Mouse (Mus musculus): Measurements from ENCODE around the gene Cdca7l. TPM values are rescaled to one million over a fixed set of nuclear protein-coding genes. Genes with fewer than 3 reads are reported as not detected.
A peak's percentile ranks its signal among the peaks of the same experiment; 100 is the strongest.
"Not testable (repeated sequence)": the region's sequence is repeated elsewhere in the genome, so short reads cannot be mapped to it uniquely, and the experiment has no call there.

The Cdca7l gene
- polyA plus RNA-seq, 1 experiment from 2014 or later: 2.4 TPM

DNA sequence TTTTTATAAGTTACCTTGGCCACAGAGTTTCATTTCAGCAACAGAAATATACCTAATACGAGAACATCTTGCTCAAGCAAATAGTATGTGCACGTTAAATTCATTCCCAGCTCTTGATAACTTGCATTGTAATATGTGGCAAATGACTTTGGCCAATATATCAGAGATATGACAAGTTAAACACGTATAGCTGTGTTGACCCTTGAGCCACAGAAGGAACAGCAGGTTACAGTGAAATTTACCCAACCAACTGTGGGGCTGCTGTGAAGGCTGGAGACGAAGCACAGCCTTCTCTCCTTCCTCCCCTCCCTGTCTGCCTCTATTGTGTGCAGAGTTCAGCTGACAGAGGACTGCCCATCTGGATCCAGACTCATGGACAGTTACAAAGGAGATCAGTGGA, 97.3 kb downstream of the Cdca7l start:
- not testable (repeated sequence) for H3K9ac ChIP-seq (replicated peaks; ENCODE audit: low read depth, low read length); H3K27ac ChIP-seq (ENCODE audit: low read depth, low read length); H3K27me3 ChIP-seq (ENCODE audit: control insufficient read depth, insufficient read depth, low read length); H3K36me3 ChIP-seq (ENCODE audit: control insufficient read depth, insufficient read depth, low read length); H3K4me3 ChIP-seq (ENCODE audit: low read depth, low read length); H3K9me3 ChIP-seq (ENCODE audit: control insufficient read depth, low read length); H3K4me2 ChIP-seq (ENCODE audit: low read depth, low read length); H3K4me1 ChIP-seq (ENCODE audit: control insufficient read depth, insufficient read depth, low read length); ATAC-seq (ENCODE audit: low read depth)
- WGBS: 29% methylated on average over 1 of the region's 4 CpGs

DNA sequence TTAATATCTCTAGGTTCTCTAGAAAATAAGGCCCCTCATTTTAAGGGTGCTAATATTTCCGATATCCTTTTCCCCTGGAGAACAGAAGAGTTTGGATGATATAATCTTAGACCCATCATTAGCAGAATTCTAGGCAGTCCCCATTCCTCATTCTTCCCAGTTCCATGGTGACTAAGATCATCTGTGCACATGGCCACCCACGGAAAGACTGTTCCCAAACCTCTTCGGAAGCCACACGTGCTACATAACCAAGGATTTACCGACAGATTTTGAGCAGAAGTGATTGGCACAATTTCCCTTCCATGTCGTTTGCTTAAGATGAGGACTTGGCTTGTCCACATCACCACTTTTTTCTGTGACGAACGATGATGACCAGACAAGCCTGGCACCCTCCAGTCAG, 99.6 kb downstream of the Cdca7l start:
- no peak for ATAC-seq (ENCODE audit: low read depth)
- WGBS: 89% methylated on average over 8 of the region's 8 CpGs

GRCm38 (mm10) chr12:117905232-117905840, 101.2 kb downstream of the Cdca7l start:
- H3K4me3 ChIP-seq (ENCODE audit: low read depth, low read length); H3K9ac ChIP-seq (replicated peaks; ENCODE audit: low read depth, low read length); H3K4me1 ChIP-seq (ENCODE audit: control insufficient read depth, insufficient read depth, low read length); ATAC-seq (ENCODE audit: low read depth); H3K4me2 ChIP-seq (ENCODE audit: low read depth, low read length); H3K9me3 ChIP-seq (ENCODE audit: control insufficient read depth, low read length); H3K27ac ChIP-seq (ENCODE audit: low read depth, low read length); H3K27me3 ChIP-seq (ENCODE audit: control insufficient read depth, insufficient read depth, low read length); H3K36me3 ChIP-seq (ENCODE audit: control insufficient read depth, insufficient read depth, low read length): not testable (repeated sequence)
- WGBS: 84% methylated on average over 4 of the region's 4 CpGs

More for the DNA sequence above, 99.6 kb downstream of the Cdca7l start:
- Histone ChIP-seq H3K4me2 (ENCODE audit: low read depth, low read length) (no peak overlapping the region), H3K9me3 (ENCODE audit: control insufficient read depth, low read length) (no peaks in the 10 kb centered on the region), H3K4me1 (ENCODE audit: control insufficient read depth, insufficient read depth, low read length) (no peaks in the 10 kb centered on the region), H3K9ac (replicated peaks; ENCODE audit: low read depth, low read length) (no peak overlapping the region), H3K27ac (ENCODE audit: low read depth, low read length) (no peak overlapping the region), H3K27me3 (ENCODE audit: control insufficient read depth, insufficient read depth, low read length) (no peaks in the 10 kb centered on the region), H3K4me3 (ENCODE audit: low read depth, low read length) (no peak overlapping the region), H3K36me3 (ENCODE audit: control insufficient read depth, insufficient read depth, low read length) (no peaks in the 10 kb centered on the region)

DNA sequence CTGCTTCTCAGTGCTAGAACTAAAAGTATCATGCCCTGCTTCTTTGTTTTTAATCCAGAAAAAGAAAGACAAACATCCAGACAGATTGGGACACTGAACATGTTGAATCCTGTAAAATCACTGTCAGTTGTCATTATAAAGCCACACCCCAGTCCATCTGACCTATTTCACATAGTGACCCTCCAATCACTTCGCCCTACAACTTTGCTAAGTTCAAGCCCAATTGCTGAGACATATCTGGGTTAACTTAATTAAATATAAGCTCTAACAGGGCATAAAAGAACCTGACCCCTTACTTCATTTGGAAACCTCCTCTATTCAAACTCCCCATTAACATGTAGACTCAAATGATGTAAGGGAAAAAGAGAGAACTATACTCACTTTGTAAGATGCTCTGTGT, 107.3 kb downstream of the Cdca7l start:
- no peaks in the 10 kb centered on the region for H3K27me3 ChIP-seq (ENCODE audit: control insufficient read depth, insufficient read depth, low read length)
- no peaks in the 10 kb centered on the region for H3K36me3 ChIP-seq (ENCODE audit: control insufficient read depth, insufficient read depth, low read length)
- H3K4me3 ChIP-seq (ENCODE audit: low read depth, low read length): no peak overlapping the region
- no peaks in the 10 kb centered on the region for H3K9me3 ChIP-seq (ENCODE audit: control insufficient read depth, low read length)
- H3K4me1 ChIP-seq (ENCODE audit: control insufficient read depth, insufficient read depth, low read length): peaks cover 7% of the 10 kb centered on the region; the same call in 1 of the 2 replicates
- WGBS: 83% methylated on average over 1 of the region's 1 CpGs
- H3K27ac ChIP-seq (ENCODE audit: low read depth, low read length): no peak overlapping the region
- no peak for ATAC-seq (ENCODE audit: low read depth)
- no peak overlapping the region for H3K9ac ChIP-seq (replicated peaks; ENCODE audit: low read depth, low read length)
- no peak overlapping the region for H3K4me2 ChIP-seq (ENCODE audit: low read depth, low read length)

- Histone ChIP-seq H3K27me3 (ENCODE audit: control insufficient read depth, insufficient read depth, low read length) (no peaks in the 10 kb centered on the region), H3K27ac (ENCODE audit: low read depth, low read length) (no peak overlapping the region), H3K9ac (replicated peaks; ENCODE audit: low read depth, low read length) (no peak overlapping the region), H3K36me3 (ENCODE audit: control insufficient read depth, insufficient read depth, low read length) (no peaks in the 10 kb centered on the region), H3K9me3 (ENCODE audit: control insufficient read depth, low read length) (no peaks in the 10 kb centered on the region), H3K4me3 (ENCODE audit: low read depth, low read length) (no peak overlapping the region), H3K4me1 (ENCODE audit: control insufficient read depth, insufficient read depth, low read length) (peaks cover 7% of the 10 kb centered on the region; the same call in 1 of the 2 replicates), H3K4me2 (ENCODE audit: low read depth, low read length) (no peak overlapping the region)
- 6% methylated on average over 10 of the region's 10 CpGs for WGBS
- ATAC-seq (ENCODE audit: low read depth): no peak
Observed at GRCm38 (mm10) chr12:117914613-117915245, 110.6 kb downstream of the Cdca7l start.

GRCm38 (mm10) chr12:117915826-117916588, 111.9 kb downstream of the Cdca7l start:
- ATAC-seq (ENCODE audit: low read depth): no peak; the same call in 1 of the 2 replicates
- Histone ChIP-seq H3K27me3 (ENCODE audit: control insufficient read depth, insufficient read depth, low read length) (no peaks in the 10 kb centered on the region), H3K36me3 (ENCODE audit: control insufficient read depth, insufficient read depth, low read length) (no peaks in the 10 kb centered on the region), H3K9me3 (ENCODE audit: control insufficient read depth, low read length) (no peaks in the 10 kb centered on the region), H3K4me3 (ENCODE audit: low read depth, low read length) (no peak overlapping the region), H3K9ac (replicated peaks; ENCODE audit: low read depth, low read length) (no peak overlapping the region), H3K4me1 (ENCODE audit: control insufficient read depth, insufficient read depth, low read length) (peaks cover 7% of the 10 kb centered on the region; the same call in 1 of the 2 replicates), H3K4me2 (ENCODE audit: low read depth, low read length) (0 out of 2 replicates have a peak overlapping the region, but pooled peaks have one; percentile 8), H3K27ac (ENCODE audit: low read depth, low read length) (no peak overlapping the region)
- 32% methylated on average over 10 of the region's 10 CpGs for WGBS
